ENCODE assay signal across 8 mouse cellular contexts in genomic region chr3:30994859-30995258, GRCm38 (mm10). TPM values are rescaled to one million over a fixed set of nuclear protein-coding genes. Genes with fewer than 3 reads are reported as not detected.
A peak's percentile ranks its signal among the peaks of the same experiment; 100 is the strongest.
DNase-seq lines count a peak whose midpoint lies in the region; ATAC-seq and TF ChIP-seq lines count a peak whose summit lies in the region.

No protein-coding gene starts in this region.

- peak overlapping the region; percentile 98 for H3K4me3 ChIP-seq in heart, embryonic 12.5 days
- H3K4me3 ChIP-seq in ES-Bruce4 (ENCODE audit: low read depth, low read length) = peak overlapping the region; percentile 50
- H3K4me3 ChIP-seq in forebrain, embryonic 14.5 days (ENCODE audit: low read depth, low read length) = peak overlapping the region; percentile 84
- peak overlapping the region; percentile 83 for H3K4me3 ChIP-seq in liver, embryonic 16.5 days (ENCODE audit: low read depth, low read length)

- H3K4me1 ChIP-seq in heart, embryonic 12.5 days (replicated peaks) = peaks cover 22% of the 10 kb centered on the region
- no peaks in the 10 kb centered on the region for H3K4me1 ChIP-seq in ES-Bruce4 (ENCODE audit: control insufficient read depth, insufficient read depth, low read length)
- H3K4me1 ChIP-seq in forebrain, embryonic 14.5 days (ENCODE audit: control insufficient read depth, insufficient read depth, low read length) = peaks cover 11% of the 10 kb centered on the region
- peaks cover 17% of the 10 kb centered on the region for H3K4me1 ChIP-seq in liver, embryonic 16.5 days (ENCODE audit: control insufficient read depth, low read depth, low read length)

- H3K27ac ChIP-seq in heart, embryonic 12.5 days (ENCODE audit: poor library complexity, severe bottlenecking) = no peak overlapping the region
- peak overlapping the region; percentile 42; the same call in 1 of the 2 replicates for H3K27ac ChIP-seq in ES-Bruce4 (ENCODE audit: insufficient read depth, low read length)
- H3K27ac ChIP-seq in forebrain, embryonic 14.5 days (ENCODE audit: low read depth, low read length) = no peak overlapping the region
- H3K27ac ChIP-seq in liver, embryonic 16.5 days (ENCODE audit: low read length) = no peak overlapping the region

- no peak for TF ChIP-seq POLR2A in ES-Bruce4 (IDR thresholded peaks at IDR 0.05; ENCODE audit: insufficient read depth, low read length)

- 20% methylated on average over 6 of the region's 6 CpGs for WGBS in heart, embryonic 12.5 days
- 22% methylated on average over 6 of the region's 6 CpGs for WGBS in forebrain, embryonic 14.5 days
- WGBS in liver, embryonic 16.5 days (ENCODE audit: insufficient replicate concordance) = 10% methylated on average over 6 of the region's 6 CpGs

- no peak for TF ChIP-seq EP300 in ES-Bruce4 (IDR thresholded peaks at IDR 0.05; ENCODE audit: insufficient read depth, low read depth, low read length)

- H3K36me3 ChIP-seq in heart, embryonic 12.5 days = no peaks in the 10 kb centered on the region
- H3K36me3 ChIP-seq in ES-Bruce4 (ENCODE audit: control insufficient read depth, insufficient read depth, low read length, poor library complexity, severe bottlenecking) = no peaks in the 10 kb centered on the region
- no peaks in the 10 kb centered on the region for H3K36me3 ChIP-seq in forebrain, embryonic 14.5 days (ENCODE audit: control insufficient read depth, insufficient read depth, low read length)
- no peaks in the 10 kb centered on the region for H3K36me3 ChIP-seq in liver, embryonic 16.5 days (ENCODE audit: control insufficient read depth, insufficient read depth)

- peak overlapping the region; percentile 74 for H3K4me2 ChIP-seq in heart, embryonic 12.5 days
- H3K4me2 ChIP-seq in forebrain, embryonic 14.5 days (ENCODE audit: low read length) = peak overlapping the region; percentile 68
- H3K4me2 ChIP-seq in liver, embryonic 16.5 days (ENCODE audit: low read depth, low read length) = peak overlapping the region; percentile 94

- no peak for DNase-seq in heart, adult 11 months
- no peak for DNase-seq in forebrain, embryonic 14.5 days (ENCODE audit: low spot score)
- no peak for DNase-seq in cerebellum, adult 8-10 months
- no peak for DNase-seq in cerebellum, adult 11 months
- no peak for DNase-seq in right cerebral cortex, postnatal 4 days

- TF ChIP-seq CTCF in ES-Bruce4 (IDR thresholded peaks at IDR 0.05; ENCODE audit: low read depth, low read length) = no peak

- H3K9ac ChIP-seq in heart, embryonic 12.5 days = 0 out of 2 replicates have a peak overlapping the region, but pooled peaks have one; percentile 42
- peak overlapping the region; percentile 57 for H3K9ac ChIP-seq in ES-Bruce4 (ENCODE audit: low read depth, poor library complexity, severe bottlenecking)
- peak overlapping the region; percentile 55 for H3K9ac ChIP-seq in forebrain, embryonic 14.5 days (ENCODE audit: low read length)
- peak overlapping the region; percentile 23 for H3K9ac ChIP-seq in liver, embryonic 16.5 days (ENCODE audit: low read depth, low read length)

- no peaks in the 10 kb centered on the region for H3K27me3 ChIP-seq in heart, embryonic 12.5 days (replicated peaks)
- no peaks in the 10 kb centered on the region for H3K27me3 ChIP-seq in ES-Bruce4 (ENCODE audit: control insufficient read depth, insufficient read depth, low read length, poor library complexity, severe bottlenecking)
- H3K27me3 ChIP-seq in forebrain, embryonic 14.5 days (replicated peaks; ENCODE audit: control insufficient read depth, insufficient read depth, low read length) = no peaks in the 10 kb centered on the region
- H3K27me3 ChIP-seq in liver, embryonic 16.5 days (ENCODE audit: control insufficient read depth, insufficient read depth, low read depth, low read length) = no peaks in the 10 kb centered on the region

- no peaks in the 10 kb centered on the region for H3K9me3 ChIP-seq in heart, embryonic 12.5 days (replicated peaks)
- H3K9me3 ChIP-seq in ES-Bruce4 (replicated peaks; ENCODE audit: control insufficient read depth, insufficient read depth, low read length, poor library complexity, severe bottlenecking) = no peaks in the 10 kb centered on the region
- H3K9me3 ChIP-seq in forebrain, embryonic 14.5 days (replicated peaks; ENCODE audit: control insufficient read depth, low read length) = no peaks in the 10 kb centered on the region
- H3K9me3 ChIP-seq in liver, embryonic 16.5 days (replicated peaks; ENCODE audit: control insufficient read depth, low read length) = no peaks in the 10 kb centered on the region

- no peak for ATAC-seq in heart, embryonic 12.5 days (ENCODE audit: insufficient number of reproducible peaks, low FRiP score)
- ATAC-seq in forebrain, embryonic 14.5 days = no peak
- no peak for ATAC-seq in liver, embryonic 16.5 days (ENCODE audit: low read depth)

RNA-seq across cellular contexts. Expression of gene Prkci, which starts 0.7 kb away (rescaled TPM):
- polyA plus RNA-seq in heart, embryonic 12.5 days (2016; fragmentation: Nextera tagmentation; extraction: Ambion mirVana) = 26.9 and 28.9 TPM in 2 replicates
- polyA plus RNA-seq in ES-Bruce4 (2011; ENCODE audit: insufficient read depth, insufficient read length, low read depth, missing spikeins) = 221 and 240 TPM in 2 replicates
- polyA plus RNA-seq in forebrain, embryonic 14.5 days (2014; fragmentation: Nextera tagmentation; extraction: Ambion mirVana) = 24.8 and 25.8 TPM in 2 replicates
- polyA plus RNA-seq in liver, embryonic 16.5 days (2015; fragmentation: Nextera tagmentation; extraction: Ambion mirVana) = 5.4 TPM in 2 replicates

RNA-seq across cellular contexts. Expression of gene Phc3, which starts 25.6 kb away (rescaled TPM):
- polyA plus RNA-seq in heart, embryonic 12.5 days (2016; fragmentation: Nextera tagmentation; extraction: Ambion mirVana) = 5.5 and 7.1 TPM in 2 replicates
- polyA plus RNA-seq in ES-Bruce4 (2011; ENCODE audit: insufficient read depth, insufficient read length, low read depth, missing spikeins) = 18.4 and 20.6 TPM in 2 replicates
- 4.8 and 5.7 TPM in 2 replicates for polyA plus RNA-seq in forebrain, embryonic 14.5 days (2014; fragmentation: Nextera tagmentation; extraction: Ambion mirVana)
- 1.6 and 1.8 TPM in 2 replicates for polyA plus RNA-seq in liver, embryonic 16.5 days (2015; fragmentation: Nextera tagmentation; extraction: Ambion mirVana)
